In the genomic region with DNA sequence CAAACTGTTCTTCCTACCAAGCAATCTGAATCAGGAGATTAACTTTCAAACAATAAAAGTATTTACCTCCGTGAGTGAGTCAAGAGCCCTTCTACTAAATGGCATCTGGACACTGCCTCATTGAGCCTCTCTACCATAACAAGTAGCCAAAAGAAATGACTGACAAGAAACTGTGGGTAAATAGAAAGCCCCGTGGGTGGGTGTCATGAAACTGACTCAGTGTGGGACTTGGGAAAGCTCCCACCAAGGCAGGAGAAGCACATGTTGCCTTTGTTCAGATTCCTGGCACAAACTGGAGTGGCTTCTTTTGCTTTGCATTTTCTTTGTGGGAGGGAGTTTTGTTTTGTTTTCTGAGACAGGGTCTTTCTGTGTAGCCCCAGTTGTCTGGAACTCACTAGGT, we compare ENCODE assay signal across 27 mouse cellular contexts. TPM values are rescaled to one million over a fixed set of nuclear protein-coding genes. Genes with fewer than 3 reads are reported as not detected.
A peak's percentile ranks its signal among the peaks of the same experiment; 100 is the strongest.
DNase-seq lines count a peak whose midpoint lies in the region; ATAC-seq and TF ChIP-seq lines count a peak whose summit lies in the region.
"Had no signal": no experiment of that assay in that cellular context is flagged by ENCODE, and none has a peak within 500 bp of the region (broad histone marks: within the 10 kb centered on the region; RNA-seq: fewer than 3 reads in every experiment).

No protein-coding gene starts in this region.

- H3K27ac ChIP-seq in kidney, embryonic 15.5 days = 0 out of 2 replicates have a peak overlapping the region, but pooled peaks have one; percentile 7
- peak overlapping the region; percentile 38; the same call in 1 of the 2 replicates for H3K27ac ChIP-seq in cortical plate, adult 2 months (ENCODE audit: insufficient read depth, low read length)
- H3K27ac ChIP-seq in forebrain, embryonic 15.5 days (replicated peaks) = no peak overlapping the region
- H3K27ac ChIP-seq: embryonic facial prominence, embryonic 12.5 days; hindbrain, embryonic 10.5 days; intestine, embryonic 15.5 days; limb, embryonic 10.5 days; liver, embryonic 15.5 days; neural tube, embryonic 12.5 days had no signal

- no peaks in the 10 kb centered on the region for H3K27me3 ChIP-seq in kidney, embryonic 15.5 days
- no peaks in the 10 kb centered on the region for H3K27me3 ChIP-seq in forebrain, embryonic 15.5 days
- H3K27me3 ChIP-seq: CH12.LX; embryonic facial prominence, embryonic 12.5 days; heart, embryonic 12.5 days; intestine, embryonic 15.5 days; liver, embryonic 15.5 days; megakaryocyte, embryonic 14.5 days; neural tube, embryonic 12.5 days had no signal

- ATAC-seq in kidney, embryonic 15.5 days (replicated peaks; ENCODE audit: low FRiP score) = no peak
- no peak for ATAC-seq in forebrain, embryonic 15.5 days (replicated peaks)
- ATAC-seq: hindbrain, embryonic 16.5 days; intestine, embryonic 15.5 days had no signal

- H3K9ac ChIP-seq in kidney, embryonic 15.5 days = no peak overlapping the region
- no peak overlapping the region for H3K9ac ChIP-seq in forebrain, embryonic 15.5 days (replicated peaks)
- H3K9ac ChIP-seq: embryonic facial prominence, embryonic 12.5 days; heart, embryonic 12.5 days; intestine, embryonic 15.5 days; liver, embryonic 15.5 days; neural tube, embryonic 12.5 days had no signal

- 74% methylated on average over 2 of the region's 2 CpGs for WGBS in kidney, embryonic 15.5 days
- 36% methylated on average over 2 of the region's 2 CpGs for WGBS in forebrain, embryonic 15.5 days

- no peaks in the 10 kb centered on the region for H3K36me3 ChIP-seq in kidney, embryonic 15.5 days
- no peaks in the 10 kb centered on the region for H3K36me3 ChIP-seq in forebrain, embryonic 15.5 days
- H3K36me3 ChIP-seq: embryonic facial prominence, embryonic 12.5 days; hindbrain, embryonic 10.5 days; intestine, embryonic 15.5 days; limb, embryonic 10.5 days; liver, embryonic 15.5 days; neural tube, embryonic 12.5 days had no signal

- DNase-seq in kidney, adult 9 months = no peak
- DNase-seq in lung, postnatal 25 days (ENCODE audit: low spot score) = peak; percentile 20
- no peak for DNase-seq in lung, postnatal 4 days
- peak; percentile 83 for DNase-seq in Muller cell, postnatal 12 days (ENCODE audit: inconsistent ontology term)
- no peak for DNase-seq in thymus, postnatal 10 days (ENCODE audit: low spot score in 2 of 2)
- DNase-seq: adrenal gland, postnatal 25 days; cerebellum, adult 11-12 months; cerebellum, postnatal 14 days; heart, postnatal 10 days; liver; lung, postnatal 10 days; midbrain, embryonic 14.5 days; spleen, adult 18-20 months; thymus, postnatal 36 days had no signal

- no peak overlapping the region for H3K4me2 ChIP-seq in kidney, embryonic 15.5 days
- H3K4me2 ChIP-seq in forebrain, embryonic 15.5 days (replicated peaks) = no peak overlapping the region
- H3K4me2 ChIP-seq: embryonic facial prominence, embryonic 12.5 days; heart, embryonic 12.5 days; intestine, embryonic 15.5 days; liver, embryonic 15.5 days; neural tube, embryonic 12.5 days had no signal

- no peak for TF ChIP-seq POLR2A in cortical plate, adult 2 months (IDR thresholded peaks at IDR 0.05; ENCODE audit: extremely low read depth, insufficient read depth, low read length)

- TF ChIP-seq CTCF in cortical plate, adult 2 months (IDR thresholded peaks at IDR 0.05; ENCODE audit: extremely low read depth, insufficient read depth, low read length) = no peak

- H3K4me3 ChIP-seq in kidney, embryonic 15.5 days (replicated peaks) = no peak overlapping the region
- H3K4me3 ChIP-seq in cortical plate, adult 2 months (ENCODE audit: insufficient read depth, low read length) = no peak overlapping the region
- no peak overlapping the region for H3K4me3 ChIP-seq in forebrain, embryonic 15.5 days
- H3K4me3 ChIP-seq: embryonic facial prominence, embryonic 12.5 days; heart, embryonic 12.5 days; hindbrain, embryonic 10.5 days; intestine, embryonic 15.5 days; limb, embryonic 10.5 days; liver, embryonic 15.5 days; megakaryocyte, embryonic 14.5 days; neural tube, embryonic 12.5 days had no signal

- no peaks in the 10 kb centered on the region for H3K9me3 ChIP-seq in kidney, embryonic 15.5 days (replicated peaks)
- no peaks in the 10 kb centered on the region for H3K9me3 ChIP-seq in forebrain, embryonic 15.5 days
- H3K9me3 ChIP-seq: embryonic facial prominence, embryonic 12.5 days; heart, embryonic 12.5 days; hindbrain, embryonic 10.5 days; intestine, embryonic 15.5 days; limb, embryonic 10.5 days; liver, embryonic 15.5 days; megakaryocyte, embryonic 14.5 days; neural tube, embryonic 12.5 days had no signal

- peaks cover 10% of the 10 kb centered on the region for H3K4me1 ChIP-seq in kidney, embryonic 15.5 days
- peaks cover 11% of the 10 kb centered on the region for H3K4me1 ChIP-seq in cortical plate, adult 2 months (ENCODE audit: control insufficient read depth, insufficient read depth, low read length)
- peaks cover 10% of the 10 kb centered on the region for H3K4me1 ChIP-seq in forebrain, embryonic 15.5 days
- H3K4me1 ChIP-seq: limb, embryonic 10.5 days; neural tube, embryonic 12.5 days had no signal

RNA-seq across cellular contexts. Expression of gene Tom1l2, which starts 16.9 kb away (rescaled TPM):
- 27.1 and 33.1 TPM in 2 replicates for polyA plus RNA-seq in kidney, embryonic 15.5 days (2015; fragmentation: Nextera tagmentation; extraction: Ambion mirVana)
- 204 and 213 TPM in 2 replicates for polyA plus RNA-seq in cortical plate, adult 2 months (2012; rRNA removed)
- 47.9 and 48.7 TPM in 2 replicates for polyA plus RNA-seq in forebrain, embryonic 15.5 days (2015; fragmentation: Nextera tagmentation; extraction: Ambion mirVana)

RNA-seq across cellular contexts. Expression of gene Drc3, which starts 17.4 kb away (rescaled TPM):
- polyA plus RNA-seq in kidney, embryonic 15.5 days (2015; fragmentation: Nextera tagmentation; extraction: Ambion mirVana) = 1.7 and 2.6 TPM in 2 replicates
- polyA plus RNA-seq in cortical plate, adult 2 months (2012; rRNA removed) = 14.2 and 17.3 TPM in 2 replicates
- 5.7 and 7.3 TPM in 2 replicates for polyA plus RNA-seq in forebrain, embryonic 15.5 days (2015; fragmentation: Nextera tagmentation; extraction: Ambion mirVana)

Comparison
In these comparisons a context has a peak if more than half of its experiments do, and no peak if none do; other contexts are left out.
1. DNase-seq: peak in lung, postnatal 25 days (single experiment) and Muller cell, postnatal 12 days (single experiment); none in kidney, adult 9 months (single experiment), lung, postnatal 4 days (0 of 2) and thymus, postnatal 10 days (0 of 2).